Mouse (Mus musculus) Patski (cell line): ENCODE results near the gene Rnd2. TPM values are rescaled to one million over a fixed set of nuclear protein-coding genes. Genes with fewer than 3 reads are reported as not detected.
"Not testable (repeated sequence)": the region's sequence is repeated elsewhere in the genome, so short reads cannot be mapped to it uniquely, and the experiment has no call there.

Source experiments
- ATAC-seq: fragments of 100-300 bp; one replicate; pipeline ENCODE4 v1.8.0; 2021
- CTCF ChIA-PET: fragments of 350-600 bp; sonication (Branson Sonifier 250); formaldehyde crosslinking; loops from one replicate; lab custom pipeline; 2022; ENCODE audit warnings: inconsistent platforms; lab: Charles Lee
- POLR2A ChIA-PET: fragments of 350-600 bp; sonication (Branson Sonifier 250); formaldehyde crosslinking; loops from one replicate; lab custom pipeline; 2022; ENCODE audit warnings: antibody characterized with exemption, inconsistent platforms; lab: Charles Lee
- DNase-seq: peaks from one replicate; pipeline ENCODE4 v3.0.0-alpha.2; 2011; ENCODE audit warnings: low read depth, low spot score
- H3K27me3 ChIP-seq: fragments of 371-371 bp; one replicate; pipeline ENCODE4 v1.5.1; 2021
- CTCF ChIP-seq: fragments of 100-300 bp; IDR thresholded peaks from one replicate; pipeline ENCODE4 v1.5.1; 2021
- in situ Hi-C: fragments of 300-500 bp; cut with MboI; formaldehyde crosslinking; loops from 3 replicates; pipeline ENCODE4 v1.11.1; 2018; ENCODE audit warnings: low pct_unique_long_range_greater_than_20kb, mixed read lengths
- polyA plus RNA-seq: library from polyadenylated mRNA; unstranded; gene quantifications from one replicate; pipeline ENCODE4 v1.2.3, GENCODE M21; 2021

Rnd2 gene
- polyA plus RNA-seq, 1 experiment from 2014 or later: 22.6 TPM

- in situ Hi-C loops: no loop called here
- TF ChIP-seq CTCF: no peak
- ATAC-seq (peak; percentile 6), DNase-seq (no peak)
- no peaks in the 10 kb centered on the region for H3K27me3 ChIP-seq
- POLR2A ChIA-PET: interaction anchor here (3.0 kb wide), 1 partner anchor 26 kb away, joined by 12 read pairs; the partner anchor contains the start of gene Aarsd1
- CTCF ChIA-PET: interaction anchor here (0.7 to 1.8 kb wide), 4 partner anchors 10 to 26 kb away, joined by 3 to 11 read pairs (median 9); partner anchors contain the start of gene Aarsd1
Measured at GRCm38 (mm10) chr11:101442760-101443159, 22.0 kb upstream of the Rnd2 start.

- ChIA-PET CTCF (no interaction called here), POLR2A (no interaction called here)
- no peaks in the 10 kb centered on the region for H3K27me3 ChIP-seq
- no peak for TF ChIP-seq CTCF
- in situ Hi-C loops: no loop called here
- DNase-seq (no peak), ATAC-seq (no peak)
Measured at GRCm38 (mm10) chr11:101446319-101446718, 18.5 kb upstream of the Rnd2 start.

- ATAC-seq, POLR2A ChIA-PET, H3K27me3 ChIP-seq, CTCF ChIA-PET, in situ Hi-C loops, DNase-seq: not testable (repeated sequence)
Measured at GRCm38 (mm10) chr11:101446860-101447259, 17.9 kb upstream of the Rnd2 start.

- in situ Hi-C loops: no loop called here
- ChIA-PET POLR2A (interaction anchor here (0.7 to 1.0 kb wide), 2 partner anchors 9 to 17 kb away, joined by 3 read pairs; partner anchors contain the start of gene Rnd2), CTCF (no interaction called here)
- DNase-seq (no peak), ATAC-seq (no peak)
- no peak for TF ChIP-seq CTCF
- H3K27me3 ChIP-seq: no peaks in the 10 kb centered on the region
Measured at GRCm38 (mm10) chr11:101447786-101448185, 17.0 kb upstream of the Rnd2 start.

- in situ Hi-C loops: no loop called here
- H3K27me3 ChIP-seq: no peaks in the 10 kb centered on the region
- TF ChIP-seq CTCF: no peak
- DNase-seq (no peak), ATAC-seq (peak; percentile 80)
- CTCF ChIA-PET: no interaction called here
- POLR2A ChIA-PET: interaction anchor here (0.7 to 1.0 kb wide), 2 partner anchors 8 to 16 kb away, joined by 3 read pairs; partner anchors contain the start of gene Rnd2
Measured at GRCm38 (mm10) chr11:101448274-101448746, 16.5 kb upstream of the Rnd2 start, which contains the start of gene Ifi35. Gene Ifi35 (plus strand): TSS chr11:101448407.

- no peaks in the 10 kb centered on the region for H3K27me3 ChIP-seq
- DNase-seq (no peak), ATAC-seq (no peak)
- in situ Hi-C loops: no loop called here
- no peak for TF ChIP-seq CTCF
- CTCF ChIA-PET: interaction anchor here (0.7 kb wide), 1 partner anchor 18 kb away, joined by 3 read pairs; no protein-coding TSS in a partner anchor
- POLR2A ChIA-PET: interaction anchor here (1.0 to 1.7 kb wide), 2 partner anchors 8 to 16 kb away, joined by 3 to 8 read pairs; partner anchors contain the start of genes Rnd2 and Vat1
Measured at GRCm38 (mm10) chr11:101448899-101449298, 15.9 kb upstream of the Rnd2 start.

GRCm38 (mm10) chr11:101449596-101449995, 15.2 kb upstream of the Rnd2 start:
- POLR2A ChIA-PET: interaction anchor here (1.7 kb wide), 1 partner anchor 16 kb away, joined by 8 read pairs; the partner anchor contains the start of genes Rnd2 and Vat1
- CTCF ChIA-PET: interaction anchor here (0.7 to 1.0 kb wide), 2 partner anchors 10 to 18 kb away, joined by 3 read pairs; no protein-coding TSS in a partner anchor
- DNase-seq, in situ Hi-C loops, ATAC-seq, H3K27me3 ChIP-seq: not testable (repeated sequence)

GRCm38 (mm10) chr11:101450394-101450793, 14.4 kb upstream of the Rnd2 start:
- ATAC-seq (no peak), DNase-seq (no peak)
- POLR2A ChIA-PET: interaction anchor here (1.7 kb wide), 1 partner anchor 15 kb away, joined by 8 read pairs; the partner anchor contains the start of genes Rnd2 and Vat1
- in situ Hi-C loops: no loop called here
- CTCF ChIA-PET: interaction anchor here (1.0 kb wide), 1 partner anchor 9 kb away, joined by 3 read pairs; no protein-coding TSS in a partner anchor
- no peaks in the 10 kb centered on the region for H3K27me3 ChIP-seq
- no peak for TF ChIP-seq CTCF

GRCm38 (mm10) chr11:101451536-101451935, 13.3 kb upstream of the Rnd2 start:
- POLR2A ChIA-PET: no interaction called here
- H3K27me3 ChIP-seq: no peaks in the 10 kb centered on the region
- CTCF ChIA-PET: no interaction called here
- TF ChIP-seq CTCF: no peak
- ATAC-seq: no peak
- DNase-seq: no peak
- in situ Hi-C loops: no loop called here

- in situ Hi-C loops: no loop called here
- DNase-seq (no peak), ATAC-seq (no peak)
- POLR2A ChIA-PET: no interaction called here
- H3K27me3 ChIP-seq: no peaks in the 10 kb centered on the region
- CTCF ChIA-PET: no interaction called here
- TF ChIP-seq CTCF: no peak
Measured at GRCm38 (mm10) chr11:101452093-101452774, 12.6 kb upstream of the Rnd2 start.
